Mouse (Mus musculus) ES-Bruce4 (cell line): ENCODE measurements at regions not wholly inside any gene's neighbourhood (a gene's known extent, or its start where the extent isn't known, plus 50 kb on each side); places are given as distances from the start of the nearest gene placed in this dataset.

Experiments
- CTCF ChIP-seq: IDR thresholded peaks from one replicate; pipeline ENCODE4 v1.8.1; 2011; ENCODE audit warnings: low read depth, low read length
- EP300 ChIP-seq: IDR thresholded peaks from 2 replicates; pipeline ENCODE4 v1.6.1; 2011; ENCODE audit warnings: low read depth, low read length; ENCODE audit not compliant: insufficient read depth

- no peak for TF ChIP-seq CTCF
- no peak for TF ChIP-seq EP300
These were observed 119.1 kb downstream of the Cxcl12 start for GRCm38 (mm10) chr6:117287396-117287795.
